Mouse (Mus musculus) olfactory bulb, adult 2 months (tissue): ENCODE results near the gene Gtf2h5. TPM values are rescaled to one million over a fixed set of nuclear protein-coding genes. Genes with fewer than 3 reads are reported as not detected.

Experiments
- H3K27ac ChIP-seq: fragments of 200-500 bp; 2 replicates; pipeline ENCODE4 v1.5.1; 2012; ENCODE audit warnings: low read depth, low read length; ENCODE audit not compliant: insufficient read depth
- H3K4me1 ChIP-seq: fragments of 200-500 bp; 2 replicates; pipeline ENCODE4 v1.6.1; 2012; ENCODE audit warnings: low read length; ENCODE audit not compliant: control insufficient read depth, insufficient read depth
- H3K4me3 ChIP-seq: fragments of 200-500 bp; 2 replicates; pipeline ENCODE4 v1.5.1; 2012; ENCODE audit warnings: mild to moderate bottlenecking, low read depth, low read length, moderate library complexity; ENCODE audit not compliant: insufficient read depth
- CTCF ChIP-seq: fragments of 200-500 bp; IDR thresholded peaks from 2 replicates; pipeline ENCODE4 v1.5.1; 2012; ENCODE audit warnings: low read depth, mild to moderate bottlenecking, low read length, moderate library complexity; ENCODE audit not compliant: insufficient read depth
- POLR2A ChIP-seq: fragments of 200-500 bp; IDR thresholded peaks from 2 replicates; pipeline ENCODE4 v1.6.1; 2012; ENCODE audit warnings: mild to moderate bottlenecking, low read depth, low read length, moderate library complexity; ENCODE audit not compliant: insufficient read depth
- WGBS: fragments of 180-500 bp; shearing (Covaris S2); methylation state at CpG from one replicate; pipeline ENCODE4 v1.1.7; 2018; 5-methylcytosine and 5-hydroxymethylcytosine counted together
- polyA plus RNA-seq: library from polyadenylated mRNA; stranded (reverse); fragments of >200 nt; gene quantifications from 2 replicates; pipeline ENCODE4 v1.2.4, GENCODE M21; 2012; ENCODE audit warnings: low replicate concordance; ENCODE audit not compliant: missing spikeins, insufficient read depth, insufficient read length

Gtf2h5 gene
- polyA plus RNA-seq, 1 experiment: not detected

DNA sequence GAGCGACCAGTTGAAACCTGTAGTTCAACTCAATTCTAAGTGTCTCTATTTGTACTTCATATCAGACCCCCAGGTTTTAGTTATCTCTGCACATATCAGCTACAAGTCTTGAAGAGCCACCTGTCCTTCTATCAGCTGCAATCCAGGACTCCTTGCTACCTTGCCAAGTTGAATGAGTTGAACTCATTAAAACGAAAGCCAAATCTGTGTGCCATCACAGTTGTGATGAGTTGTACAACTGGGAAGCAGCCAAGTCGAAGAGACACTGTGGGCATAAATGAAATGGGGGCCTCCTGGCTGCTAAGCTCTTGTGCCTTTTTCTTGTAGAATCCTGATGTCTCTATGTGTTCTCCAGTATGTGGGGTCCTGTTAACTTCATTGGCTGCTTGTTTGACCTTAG, 45.9 kb downstream of the Gtf2h5 start:
- WGBS: 91% methylated on average over 3 of the region's 3 CpGs
- Histone ChIP-seq H3K4me1 (0 out of 2 replicates have a peak, but pooled peaks cover 2% of the 10 kb centered on the region), H3K27ac (no peak overlapping the region), H3K4me3 (no peak overlapping the region)
- TF ChIP-seq CTCF (no peak), POLR2A (no peak)

DNA sequence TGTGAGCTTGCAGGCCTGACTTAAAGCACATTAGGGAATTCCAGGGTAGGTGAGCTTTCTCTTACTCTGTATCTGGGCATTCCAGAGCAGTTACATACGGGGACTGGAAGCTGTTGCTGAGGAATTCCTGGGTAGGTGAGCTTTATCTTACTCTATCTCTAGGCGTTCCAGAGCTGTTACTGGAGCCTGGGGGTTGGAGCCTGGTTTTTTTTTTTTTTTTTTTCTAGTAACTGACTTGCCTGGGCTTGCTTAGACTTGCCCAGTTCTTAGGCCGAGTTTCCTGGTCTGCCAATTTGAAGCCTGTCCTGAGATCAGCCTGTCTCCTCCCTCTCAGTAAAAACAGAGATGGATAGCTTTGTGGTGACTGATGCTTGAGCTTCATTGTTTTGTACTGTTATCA, 48.5 kb downstream of the Gtf2h5 start:
- TF ChIP-seq CTCF: no peak
- TF ChIP-seq POLR2A: no peak
- Histone ChIP-seq H3K27ac (no peak overlapping the region), H3K4me1 (0 out of 2 replicates have a peak, but pooled peaks cover 2% of the 10 kb centered on the region), H3K4me3 (no peak overlapping the region)
- WGBS: 72% methylated on average over 3 of the region's 3 CpGs

DNA sequence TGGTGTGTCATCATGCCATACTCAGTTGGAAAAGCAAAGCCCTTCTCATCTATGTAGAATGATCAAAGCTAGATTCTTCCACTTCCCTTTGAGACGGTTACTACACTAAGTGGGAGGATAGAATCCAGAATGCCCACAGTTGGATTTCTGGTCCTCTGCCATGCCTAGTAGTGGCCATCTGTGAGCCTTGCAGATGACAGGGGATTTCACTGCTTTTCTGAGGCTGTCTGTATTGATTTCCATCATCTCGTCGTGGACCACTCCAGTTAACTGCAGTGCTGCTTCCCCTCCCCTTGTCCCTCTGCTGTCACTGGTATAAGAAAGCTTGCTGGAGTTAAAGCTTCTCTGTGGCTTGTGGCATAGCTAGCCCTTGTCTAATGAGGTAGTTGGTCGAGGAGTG, 49.8 kb downstream of the Gtf2h5 start:
- 0 out of 2 replicates have a peak, but pooled peaks cover 2% of the 10 kb centered on the region for H3K4me1 ChIP-seq
- 59% methylated on average over 4 of the region's 4 CpGs for WGBS
- H3K4me3 ChIP-seq: no peak overlapping the region
- TF ChIP-seq POLR2A (no peak), CTCF (no peak)
- no peak overlapping the region for H3K27ac ChIP-seq

DNA sequence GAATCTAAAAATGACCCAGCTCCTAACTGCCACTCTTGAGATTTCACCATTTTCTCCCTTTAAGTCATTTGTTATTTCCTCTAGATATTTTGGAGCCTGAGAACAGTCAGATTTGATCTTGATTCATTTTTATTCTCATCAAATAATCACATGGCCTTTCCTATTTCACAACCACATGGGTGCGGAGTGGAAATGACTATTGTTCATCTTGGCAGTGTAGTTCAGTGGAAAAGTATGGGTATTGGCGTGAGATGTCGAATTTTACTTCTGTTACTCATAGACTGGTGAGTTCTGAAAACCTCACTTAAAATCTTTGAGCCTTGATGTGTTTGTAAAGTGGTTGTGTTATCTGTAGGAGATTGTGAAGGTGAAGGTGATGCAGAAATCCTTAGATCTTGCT, 51.5 kb downstream of the Gtf2h5 start:
- H3K4me1 ChIP-seq: no peaks in the 10 kb centered on the region
- H3K27ac ChIP-seq: no peak overlapping the region
- TF ChIP-seq POLR2A (no peak), CTCF (no peak)
- H3K4me3 ChIP-seq: no peak overlapping the region
- WGBS: 88% methylated on average over 3 of the region's 3 CpGs

Other genes with a start within 250 kb of the Gtf2h5 start
- not detected in 2 replicates for gene Snx9, start 238.5 kb upstream of the Gtf2h5 start, polyA plus RNA-seq
- gene Synj2, start 138.5 kb upstream of the Gtf2h5 start, polyA plus RNA-seq: not detected in 2 replicates
- 202 TPM in 1 of 2 replicates, not detected in the other for gene Serac1, start within 50 bp of the Gtf2h5 start, polyA plus RNA-seq
- 137 and 153 TPM in 2 replicates for gene Tulp4, start 26.7 kb downstream of the Gtf2h5 start, polyA plus RNA-seq
- 212 TPM in 1 of 2 replicates, not detected in the other for gene Tmem181a, start 177.1 kb downstream of the Gtf2h5 start, polyA plus RNA-seq
- not detected in 2 replicates for gene Dynlt1a, start 237.7 kb downstream of the Gtf2h5 start, polyA plus RNA-seq